Mouse (Mus musculus): ENCODE data around the gene Fam234b.

The Fam234b gene

GRCm38 (mm10) chr6:135177271-135177670, 20.5 kb upstream of the Fam234b start:
- in situ Hi-C loops (cut with MboI; ENCODE audit: unreplicated experiment in 2 of 2) = no loop called here

DNA sequence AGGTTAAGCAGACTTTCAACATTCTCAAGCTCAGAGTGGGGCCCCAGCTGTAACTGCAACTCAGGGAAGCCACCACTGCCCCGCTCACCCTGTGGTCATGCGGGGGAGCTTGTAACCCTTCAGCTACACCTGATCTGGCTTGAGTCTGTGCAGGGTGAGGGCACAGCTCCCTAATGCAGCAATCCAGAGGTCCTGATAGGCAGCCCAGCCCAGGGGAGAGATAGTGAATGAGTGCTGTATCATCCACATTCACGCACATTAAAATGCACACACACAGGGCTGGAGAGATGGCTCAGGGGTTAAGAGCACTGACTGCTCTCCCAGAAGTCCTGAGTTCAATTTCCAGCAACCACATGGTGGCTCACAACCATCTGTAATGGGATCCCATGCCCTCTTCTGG, 19.2 kb upstream of the Fam234b start:
- in situ Hi-C loops (cut with MboI; ENCODE audit: unreplicated experiment in 2 of 2) = no loop called here

DNA sequence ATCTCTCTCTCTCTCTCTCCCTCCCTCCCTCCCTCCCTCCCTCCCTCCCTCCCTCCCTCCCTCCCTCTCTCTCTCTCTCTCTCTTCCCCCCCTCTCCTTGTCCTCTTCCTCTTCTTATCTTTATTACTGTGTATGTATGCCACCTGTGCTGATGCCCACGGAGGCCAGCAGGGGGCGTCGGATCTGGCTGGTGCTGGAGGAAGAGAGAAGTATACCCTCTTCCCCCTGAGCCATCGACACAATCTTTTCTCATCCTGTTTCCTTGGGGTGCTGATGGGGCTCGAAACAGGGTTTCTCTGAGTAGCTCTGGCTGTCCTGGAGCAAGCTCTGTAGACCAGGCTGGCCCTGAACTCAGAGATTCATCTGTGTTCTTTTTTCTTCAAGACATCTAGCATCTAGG, 14.9 kb upstream of the Fam234b start:
- in situ Hi-C loops (cut with MboI; ENCODE audit: unreplicated experiment in 2 of 2) = loop anchor here (5.0 kb wide), 3 partner anchors 64 to 199 kb away; no protein-coding TSS in a partner anchor

- in situ Hi-C loops (cut with MboI; ENCODE audit: unreplicated experiment in 2 of 2) = loop anchor here (5.0 kb wide), 3 partner anchors 63 to 198 kb away; no protein-coding TSS in a partner anchor
Measured at GRCm38 (mm10) chr6:135183961-135184360, 13.8 kb upstream of the Fam234b start.

- in situ Hi-C loops (cut with MboI; ENCODE audit: unreplicated experiment in 2 of 2) = no loop called here
Measured at GRCm38 (mm10) chr6:135187076-135187917, 10.5 kb upstream of the Fam234b start.

DNA sequence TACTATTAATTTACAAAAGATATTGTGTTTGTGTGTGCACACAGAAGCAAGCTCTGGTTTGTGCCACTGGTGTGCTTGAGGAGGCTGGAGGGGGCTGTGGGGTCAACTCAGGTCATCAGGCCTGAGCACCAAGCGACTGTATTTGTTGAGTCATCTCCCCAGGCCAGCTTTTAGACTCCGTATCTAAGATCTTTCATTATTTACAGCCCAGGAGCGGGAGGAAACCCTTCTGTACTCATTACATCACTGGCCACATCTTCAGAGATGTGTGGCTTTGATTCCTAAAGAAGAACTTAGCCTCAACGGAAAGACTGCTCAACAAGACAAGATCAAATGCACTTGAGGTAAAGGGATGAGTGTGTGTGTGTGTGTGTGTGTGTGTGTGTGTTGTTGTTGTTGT, 9.1 kb upstream of the Fam234b start:
- in situ Hi-C loops (cut with MboI; ENCODE audit: unreplicated experiment in 2 of 2) = no loop called here

DNA sequence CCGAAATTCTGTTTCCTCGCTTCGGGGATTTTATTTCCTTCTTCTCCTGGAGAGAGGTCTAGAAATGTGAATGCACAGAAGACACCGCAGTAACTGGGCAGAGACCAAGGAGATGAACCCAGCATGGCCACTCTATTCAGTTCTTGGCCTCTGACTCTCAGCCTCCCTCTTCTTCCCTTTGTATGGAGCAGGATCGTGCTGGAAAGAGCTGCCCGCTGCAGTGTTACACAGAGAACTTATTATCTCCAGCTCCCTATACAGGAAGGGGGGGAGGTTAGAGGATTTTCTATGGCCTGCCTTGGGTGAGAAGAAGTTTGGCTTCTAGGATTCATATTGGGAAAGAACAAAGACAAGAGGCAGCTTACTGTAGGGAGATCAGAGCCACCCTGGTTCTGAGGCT, 7.7 kb upstream of the Fam234b start:
- in situ Hi-C loops (cut with MboI; ENCODE audit: unreplicated experiment in 2 of 2) = loop anchor here in 1 of 2 experiments (5.0 kb wide), 1 partner anchor 37 kb away; no protein-coding TSS in a partner anchor

GRCm38 (mm10) chr6:135191906-135192305, 5.9 kb upstream of the Fam234b start:
- in situ Hi-C loops (cut with MboI; ENCODE audit: unreplicated experiment in 2 of 2) = loop anchor here in 1 of 2 experiments (5.0 kb wide), 1 partner anchor 35 kb away; no protein-coding TSS in a partner anchor

DNA sequence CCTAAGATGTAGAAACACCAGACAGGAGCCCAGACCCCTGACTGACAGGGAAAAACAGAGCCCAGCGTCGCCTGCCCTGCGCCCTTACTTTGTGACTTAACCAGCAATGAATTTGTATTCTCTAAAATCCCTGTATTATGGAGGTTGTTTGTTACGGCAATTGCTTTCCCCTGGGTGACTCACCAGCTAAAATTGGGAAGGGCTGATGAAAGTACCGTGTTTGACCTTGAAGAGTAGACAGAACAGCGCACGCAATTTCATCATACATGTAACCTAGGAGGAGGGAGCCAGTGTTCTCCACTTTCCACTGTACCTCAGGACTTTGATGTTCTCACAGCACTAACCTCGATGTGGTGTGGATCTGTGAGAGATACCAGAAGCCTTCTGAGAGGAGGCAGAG, 4.8 kb upstream of the Fam234b start:
- in situ Hi-C loops (cut with MboI; ENCODE audit: unreplicated experiment in 2 of 2) = loop anchor here in 1 of 2 experiments (5.0 kb wide), 1 partner anchor 34 kb away; no protein-coding TSS in a partner anchor

DNA sequence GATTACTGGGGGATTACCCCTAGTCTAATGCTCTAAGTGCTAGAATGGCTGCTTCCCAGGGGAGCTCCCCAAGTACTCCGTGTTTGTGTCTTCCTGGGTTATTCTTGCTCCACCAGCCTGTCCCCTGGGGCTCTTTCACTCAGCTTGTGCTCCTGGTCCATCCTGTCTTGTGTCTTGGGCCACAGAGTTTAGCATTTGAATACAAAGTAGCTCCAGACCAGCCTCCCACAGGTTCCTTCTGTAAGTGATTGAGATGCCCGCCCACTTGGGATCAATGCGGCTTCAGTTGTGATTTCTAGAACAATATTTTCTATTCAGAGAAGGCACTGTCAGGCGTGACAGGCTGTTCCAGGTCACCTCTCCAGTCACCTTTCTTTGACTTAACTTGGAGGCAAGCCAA, 4.0 kb upstream of the Fam234b start:
- in situ Hi-C loops (cut with MboI; ENCODE audit: unreplicated experiment in 2 of 2) = loop anchor here in 1 of 2 experiments (5.0 kb wide), 1 partner anchor 34 kb away; no protein-coding TSS in a partner anchor

- in situ Hi-C loops (cut with MboI; ENCODE audit: unreplicated experiment in 2 of 2) = loop anchor here in 1 of 2 experiments (5.0 kb wide), 1 partner anchor 32 kb away; no protein-coding TSS in a partner anchor
Measured at GRCm38 (mm10) chr6:135194907-135195306, 2.9 kb upstream of the Fam234b start.

GRCm38 (mm10) chr6:135196707-135197106, 1.1 kb upstream of the Fam234b start:
- in situ Hi-C loops (cut with MboI; ENCODE audit: unreplicated experiment in 2 of 2) = no loop called here

GRCm38 (mm10) chr6:135197446-135197845, 331 bp upstream of the Fam234b start:
- in situ Hi-C loops (cut with MboI; ENCODE audit: unreplicated experiment in 2 of 2) = no loop called here

DNA sequence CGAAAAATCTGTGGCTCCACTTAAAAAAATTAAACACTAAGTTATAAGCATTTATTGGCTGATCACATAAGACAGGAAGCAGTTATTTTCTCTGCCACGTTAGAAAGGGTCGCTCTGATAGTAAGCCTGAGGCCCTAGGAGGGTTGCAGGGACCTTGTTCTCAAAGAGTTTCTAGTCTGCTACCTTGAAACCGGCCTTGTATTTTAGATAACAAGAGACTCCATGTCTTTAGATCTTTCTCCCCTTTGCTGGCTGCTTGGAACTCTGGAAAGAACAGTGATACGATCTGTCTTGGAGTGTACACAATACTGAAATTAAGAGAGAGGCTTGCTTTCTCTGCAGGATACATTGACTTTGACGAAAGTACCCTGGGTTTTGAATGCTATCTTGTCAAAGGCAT, 949 bp downstream of the Fam234b start:
- in situ Hi-C loops (cut with MboI; ENCODE audit: unreplicated experiment in 2 of 2) = no loop called here

DNA sequence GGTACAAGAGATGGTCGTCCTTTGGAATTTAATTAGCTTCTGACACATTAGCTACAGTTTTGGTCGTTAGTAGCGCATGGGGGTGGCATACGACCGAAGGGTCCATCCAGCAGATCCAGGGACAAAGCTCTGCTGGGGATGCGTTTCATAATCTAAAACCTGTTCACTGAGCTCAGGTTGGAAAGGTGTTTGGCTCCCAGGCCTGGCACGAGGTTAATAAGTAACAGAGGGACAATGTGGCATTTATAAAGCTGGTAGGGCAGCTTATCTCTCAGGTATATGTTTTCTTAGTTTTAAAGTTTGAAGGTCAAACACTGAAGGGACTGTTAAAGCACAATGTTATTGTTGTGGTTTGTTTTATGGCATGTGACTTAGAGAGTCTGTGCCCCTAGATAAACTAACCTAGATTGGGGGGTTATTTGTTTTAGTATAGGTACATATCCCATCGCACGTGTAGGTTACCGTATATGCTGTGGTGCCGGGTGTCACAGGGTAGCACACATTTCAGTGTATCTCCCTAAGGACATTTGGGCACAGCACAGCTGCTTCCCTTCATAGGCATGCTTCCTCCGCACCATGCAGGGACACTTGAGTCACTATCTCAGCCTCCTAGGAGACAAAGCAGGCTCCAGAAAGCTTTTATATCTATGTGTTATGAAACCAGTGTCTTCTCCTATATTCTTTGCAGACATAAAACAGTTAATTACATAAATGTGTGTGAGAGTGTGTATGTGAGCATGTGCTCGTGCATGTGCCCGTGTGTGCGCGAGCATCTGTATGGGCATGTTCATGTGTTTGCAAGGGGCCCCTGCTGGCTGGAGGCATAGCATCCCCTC, 2.6 kb downstream of the Fam234b start:
- in situ Hi-C loops (cut with MboI; ENCODE audit: unreplicated experiment in 2 of 2) = loop anchor here in 1 of 2 experiments (25.0 kb wide), 3 partner anchors 1262 to 1737 kb away; partner anchors contain the start of gene Arhgdib

- in situ Hi-C loops (cut with MboI; ENCODE audit: unreplicated experiment in 2 of 2) = loop anchor here in 1 of 2 experiments (25.0 kb wide), 3 partner anchors 1260 to 1735 kb away; partner anchors contain the start of gene Arhgdib
Measured at GRCm38 (mm10) chr6:135202668-135203067, 4.9 kb downstream of the Fam234b start.

DNA sequence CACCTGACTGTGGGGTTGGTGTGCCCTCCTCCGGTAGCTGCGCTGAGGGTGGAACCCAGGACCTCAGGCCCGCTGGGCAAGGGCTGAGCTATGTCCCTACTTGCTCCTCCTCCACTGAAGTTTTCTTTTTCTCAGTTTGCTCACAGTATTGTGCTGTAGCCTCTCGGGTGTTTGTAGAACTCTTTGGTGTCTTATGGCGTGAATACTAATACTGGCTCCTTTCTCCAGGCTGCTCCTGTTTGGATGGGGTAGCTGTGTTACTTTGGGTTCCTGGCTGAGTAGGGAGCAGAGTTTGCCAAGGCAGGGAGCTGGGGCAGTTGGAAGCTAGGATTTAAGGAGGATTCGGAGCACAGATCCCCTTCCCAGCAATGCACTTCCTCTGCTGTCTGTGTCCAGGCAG, 6.0 kb downstream of the Fam234b start:
- in situ Hi-C loops (cut with MboI; ENCODE audit: unreplicated experiment in 2 of 2) = loop anchor here in 1 of 2 experiments (25.0 kb wide), 3 partner anchors 1259 to 1734 kb away; partner anchors contain the start of gene Arhgdib

DNA sequence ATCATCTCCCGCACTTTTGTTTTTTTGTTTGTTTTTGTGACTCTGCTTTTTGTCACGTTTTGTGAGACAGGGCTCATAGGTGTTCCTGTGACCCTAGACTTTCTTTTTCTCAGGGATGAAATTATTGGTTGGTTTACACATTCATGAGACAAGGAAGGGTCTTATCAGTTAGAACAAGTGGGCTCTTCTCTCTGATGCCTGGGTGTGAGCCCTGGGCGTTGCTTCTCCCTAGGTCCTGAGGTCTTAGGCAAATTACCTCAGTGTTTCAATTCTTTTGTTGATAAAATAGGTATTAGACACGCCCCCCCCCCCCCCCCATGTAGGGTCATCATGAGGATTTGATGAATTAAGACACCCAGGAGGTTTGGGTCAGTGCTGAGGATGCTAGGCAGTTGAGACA, 7.1 kb downstream of the Fam234b start:
- in situ Hi-C loops (cut with MboI; ENCODE audit: unreplicated experiment in 2 of 2) = loop anchor here in 1 of 2 experiments (25.0 kb wide), 3 partner anchors 1257 to 1732 kb away; partner anchors contain the start of gene Arhgdib

DNA sequence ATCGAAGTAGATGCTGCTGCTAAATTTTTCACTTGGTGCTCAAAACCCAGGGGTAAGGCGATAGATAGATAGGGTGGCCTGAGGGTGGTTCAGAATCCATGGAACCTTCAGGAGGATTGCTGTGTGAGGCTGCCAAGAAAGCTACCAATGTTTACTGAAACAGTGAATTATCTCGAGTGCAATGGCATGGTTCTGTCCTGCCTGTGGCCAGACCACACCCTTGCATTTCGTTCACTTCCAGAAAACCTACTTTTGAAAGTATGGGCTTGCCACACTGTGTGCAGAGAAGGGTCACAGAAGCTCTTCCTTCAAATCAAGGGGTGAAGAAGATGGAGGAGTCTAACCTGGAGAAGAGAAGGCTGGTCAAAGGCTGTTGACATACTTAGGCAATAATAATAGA, 8.0 kb downstream of the Fam234b start:
- in situ Hi-C loops (cut with MboI; ENCODE audit: unreplicated experiment in 2 of 2) = loop anchor here in 1 of 2 experiments (25.0 kb wide), 3 partner anchors 1256 to 1731 kb away; partner anchors contain the start of gene Arhgdib

- in situ Hi-C loops (cut with MboI; ENCODE audit: unreplicated experiment in 2 of 2) = loop anchor here in 1 of 2 experiments (25.0 kb wide), 3 partner anchors 1255 to 1730 kb away; partner anchors contain the start of gene Arhgdib
Measured at GRCm38 (mm10) chr6:135206909-135207308, 9.1 kb downstream of the Fam234b start.

Measured in v-Abl transformed pro-B cells (cell line).